Mouse (Mus musculus) activated CD4-positive, CD25-positive, alpha-beta regulatory T cell, adult 4 months (primary cell): ENCODE results near the gene Mylip. TPM values are rescaled to one million over a fixed set of nuclear protein-coding genes. Genes with fewer than 3 reads are reported as not detected.

Source experiments
- ATAC-seq: one replicate; pipeline ENCODE4 v1.8.0; 2017
- polyA plus RNA-seq, 2 experiments: library from polyadenylated mRNA; unstranded; fragments of 100-300 nt; shearing (Covaris generic); gene quantifications; one replicate each; pipeline ENCODE4 v1.2.1; 2017

Mylip gene
- polyA plus RNA-seq, 2 experiments from 2014 or later, result 15.5 to 18.3 TPM

DNA sequence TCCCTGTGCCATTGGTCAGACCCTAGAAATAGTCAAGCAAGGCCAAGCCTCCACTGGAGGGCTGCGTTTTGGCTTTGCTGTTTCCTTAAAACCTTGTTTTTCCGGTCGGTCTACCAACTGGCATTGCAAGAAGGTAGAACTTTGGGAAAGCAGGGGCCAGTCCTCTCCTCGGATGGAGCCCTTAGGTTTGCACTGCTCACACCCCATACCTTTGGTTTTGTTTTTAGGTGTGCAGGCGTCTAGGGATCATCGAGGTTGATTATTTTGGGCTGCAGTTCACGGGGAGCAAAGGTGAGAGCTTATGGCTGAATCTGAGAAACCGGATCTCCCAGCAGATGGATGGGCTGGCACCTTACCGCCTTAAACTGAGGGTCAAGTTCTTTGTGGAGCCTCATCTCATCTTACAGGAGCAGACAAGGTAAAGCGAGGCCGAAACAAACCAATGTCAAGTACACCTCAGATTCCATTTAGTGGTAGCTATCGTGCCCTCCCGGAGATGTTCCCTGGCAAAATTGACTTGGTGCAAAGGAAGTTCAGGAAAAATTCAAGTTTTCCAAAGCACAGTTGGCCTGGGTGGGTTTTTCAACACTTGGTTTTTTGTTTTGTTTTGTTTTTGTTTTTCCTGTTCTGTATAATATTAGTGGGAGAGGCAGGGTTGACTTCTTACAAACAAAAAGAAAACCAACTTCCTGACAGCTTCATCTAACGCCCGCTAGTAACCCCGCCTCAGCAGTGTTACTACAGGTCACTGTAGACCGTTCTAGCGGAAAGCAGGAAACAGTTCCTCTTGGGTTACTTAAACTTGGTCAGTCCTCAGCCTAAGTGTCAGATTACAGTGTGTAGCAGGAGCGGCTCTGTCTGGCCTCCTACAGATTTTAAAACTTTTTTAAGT lies 1.7 kb downstream of the Mylip start:
- ATAC-seq, result peak; percentile 66

DNA sequence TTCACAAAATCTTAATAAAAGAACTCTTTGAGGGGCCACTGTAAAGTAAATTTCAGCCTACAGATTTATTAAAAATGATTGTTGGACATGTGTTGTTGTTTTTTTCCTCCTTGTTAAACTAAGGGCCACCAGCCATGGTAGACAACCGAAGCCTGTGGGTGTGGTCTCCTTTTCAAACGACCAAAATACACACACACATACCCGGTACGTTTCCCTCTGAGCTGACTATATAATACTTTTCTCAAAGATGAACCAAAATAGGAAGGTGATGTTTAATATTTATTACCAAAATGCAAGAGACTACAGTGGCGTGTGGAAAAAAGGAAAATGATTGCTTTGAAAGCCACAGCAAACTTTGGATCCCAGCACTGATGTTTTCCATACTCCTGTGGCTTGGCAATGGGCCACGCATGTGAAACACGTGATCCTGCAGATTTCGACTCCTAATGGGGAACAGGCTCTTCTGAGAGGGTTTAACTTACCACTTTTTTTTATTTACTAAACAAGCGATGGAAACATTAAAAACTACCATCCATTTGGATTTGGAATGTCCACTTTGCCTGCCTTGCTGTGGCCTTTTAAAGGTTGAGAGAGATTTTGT lies 2.4 kb downstream of the Mylip start:
- no peak for ATAC-seq

DNA sequence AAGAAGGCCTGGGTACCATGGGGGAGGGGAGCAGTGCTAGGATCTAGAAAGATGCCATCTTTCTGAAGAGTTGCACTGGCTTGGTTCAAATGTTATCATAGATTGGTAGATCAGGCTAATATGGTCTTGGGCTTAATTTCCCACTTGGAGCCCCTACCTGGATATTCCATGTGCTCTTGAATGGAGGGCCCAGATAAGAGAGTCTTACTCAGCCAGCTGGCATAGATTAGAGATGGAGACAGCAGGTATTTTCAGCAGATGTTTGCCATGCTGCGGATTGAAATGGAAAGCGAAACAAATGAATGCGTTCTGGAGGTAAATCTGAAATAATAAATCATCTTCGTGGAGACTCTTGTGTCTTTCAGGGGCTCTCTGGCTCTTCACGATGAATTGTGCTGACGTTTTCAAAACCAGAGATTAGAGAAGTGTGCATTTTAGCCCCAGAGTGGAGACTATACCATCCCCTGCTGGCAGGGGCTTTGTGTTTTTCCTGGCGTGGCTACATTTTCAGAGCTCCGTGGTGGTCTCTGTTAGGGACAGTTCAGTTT lies 4.8 kb downstream of the Mylip start:
- ATAC-seq, result no peak

DNA sequence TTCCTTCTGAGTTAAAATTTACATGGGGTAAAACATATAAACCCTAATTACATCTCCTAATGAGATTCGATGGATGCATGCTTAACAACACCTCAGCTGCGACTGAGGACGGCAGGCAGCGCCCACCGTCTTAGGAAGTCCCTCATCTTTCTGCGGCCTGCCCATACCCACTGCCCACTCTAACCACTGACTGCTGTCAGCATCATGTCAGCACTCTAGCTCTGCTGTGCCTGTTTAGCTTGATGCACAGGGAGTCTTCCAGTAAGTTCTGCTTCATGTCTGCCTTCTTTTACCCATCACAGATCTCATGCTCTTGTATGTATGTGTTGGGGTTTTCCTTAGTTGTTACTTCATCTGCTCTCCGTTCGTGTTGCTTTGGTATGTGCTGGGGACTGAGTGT lies 7.2 kb downstream of the Mylip start:
- ATAC-seq, result no peak

DNA sequence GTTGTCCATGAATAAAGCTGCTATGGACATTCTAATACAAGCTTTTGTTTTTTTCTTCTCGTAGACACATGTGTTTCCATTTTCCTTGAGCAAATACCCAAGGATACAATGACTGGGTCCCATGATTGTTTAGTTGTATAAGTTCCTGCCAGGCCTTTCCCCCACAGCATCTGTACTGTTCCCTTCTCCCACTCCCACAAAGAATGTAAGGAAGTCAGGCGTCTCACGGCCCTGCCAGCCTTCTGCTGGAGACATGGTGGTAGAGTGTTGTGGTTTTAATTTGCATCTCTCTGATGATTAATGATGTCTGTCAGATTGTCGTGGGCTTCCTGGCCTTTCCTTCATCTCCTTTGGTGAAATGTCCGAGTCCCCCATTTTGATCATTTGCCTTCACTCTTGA lies 7.7 kb downstream of the Mylip start:
- ATAC-seq, result no peak

DNA sequence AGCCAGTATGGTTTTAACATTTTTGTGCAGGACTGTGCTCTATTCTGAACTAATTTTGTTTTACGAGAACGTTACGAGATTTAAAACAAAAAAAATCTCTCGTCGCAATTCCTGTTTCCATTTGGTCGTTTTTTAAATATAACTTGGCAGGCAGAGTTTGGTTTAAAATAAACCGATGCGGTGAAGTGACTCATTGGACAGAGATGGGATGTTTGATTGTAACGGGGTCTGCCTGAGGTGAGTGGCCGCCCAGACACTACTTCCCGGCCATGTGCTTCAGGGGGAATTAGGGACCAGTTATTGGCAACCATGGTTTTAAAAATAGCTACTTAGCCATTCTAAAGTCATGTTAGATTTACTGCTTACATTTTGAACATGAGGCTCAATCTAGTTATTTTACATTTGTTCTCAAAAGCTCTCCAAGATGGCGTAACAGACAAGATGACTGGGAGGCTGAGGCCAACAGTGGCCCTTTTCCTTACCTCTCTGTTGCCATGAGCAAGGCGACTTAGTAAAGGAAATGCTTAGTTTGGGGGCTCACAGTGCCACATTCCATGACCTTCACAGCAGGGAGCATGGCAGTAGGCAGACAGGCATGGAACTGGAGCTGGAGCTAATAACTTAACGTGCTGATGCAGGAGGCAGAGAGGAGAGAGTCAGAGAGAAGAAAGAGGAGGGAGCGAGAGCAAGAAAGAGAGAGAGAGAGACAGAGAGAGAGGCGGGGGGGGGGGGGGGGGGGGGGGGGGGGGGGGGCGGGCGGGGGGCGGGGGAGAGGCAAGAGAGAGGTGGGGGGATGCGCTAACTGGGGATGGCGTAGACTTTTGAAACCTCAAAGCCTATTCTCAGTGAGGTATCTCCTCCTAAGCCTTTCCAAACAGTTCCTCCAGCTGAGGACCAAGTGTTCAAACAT lies 8.6 kb downstream of the Mylip start:
- ATAC-seq, result no peak

DNA sequence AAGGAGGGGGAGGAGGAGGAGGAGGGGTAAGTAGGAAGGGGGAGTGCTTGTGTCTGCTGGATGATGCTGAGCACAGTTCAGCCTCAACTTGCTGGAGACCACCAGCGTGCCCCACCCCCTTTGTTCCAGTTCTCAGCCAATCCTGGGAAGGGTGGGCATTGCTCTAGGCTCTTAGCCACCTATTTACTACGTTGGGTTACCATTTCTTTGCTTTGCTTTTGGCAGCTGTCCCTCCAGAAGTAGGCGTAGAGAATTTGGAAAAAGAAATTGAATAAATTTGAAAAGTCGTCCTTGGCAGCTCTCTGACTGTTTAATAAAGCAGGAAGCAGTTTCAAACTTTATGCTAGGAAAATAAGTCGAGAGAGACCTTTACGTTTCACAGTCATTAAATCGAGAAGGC lies 11.2 kb downstream of the Mylip start:
- ATAC-seq, result no peak

DNA sequence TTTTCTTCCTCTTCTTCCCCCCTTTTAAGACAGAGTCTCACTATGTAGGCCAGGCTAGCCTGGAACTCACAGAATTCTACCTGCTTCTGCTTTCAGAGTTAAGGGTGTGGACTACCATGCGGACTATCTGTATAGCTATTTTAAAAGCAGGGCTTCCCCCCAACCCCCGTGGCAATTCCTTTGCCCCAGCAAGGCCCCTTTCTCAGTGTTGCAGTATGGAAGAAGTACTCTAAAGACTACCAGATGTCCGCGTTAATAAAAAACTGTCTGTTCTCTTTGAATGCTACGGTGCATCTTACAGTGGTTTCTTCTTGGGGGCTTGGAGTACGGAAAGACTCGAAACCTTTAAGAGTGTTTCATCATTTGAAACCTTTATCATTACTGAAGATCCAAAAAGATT lies 12.3 kb downstream of the Mylip start:
- no peak for ATAC-seq

DNA sequence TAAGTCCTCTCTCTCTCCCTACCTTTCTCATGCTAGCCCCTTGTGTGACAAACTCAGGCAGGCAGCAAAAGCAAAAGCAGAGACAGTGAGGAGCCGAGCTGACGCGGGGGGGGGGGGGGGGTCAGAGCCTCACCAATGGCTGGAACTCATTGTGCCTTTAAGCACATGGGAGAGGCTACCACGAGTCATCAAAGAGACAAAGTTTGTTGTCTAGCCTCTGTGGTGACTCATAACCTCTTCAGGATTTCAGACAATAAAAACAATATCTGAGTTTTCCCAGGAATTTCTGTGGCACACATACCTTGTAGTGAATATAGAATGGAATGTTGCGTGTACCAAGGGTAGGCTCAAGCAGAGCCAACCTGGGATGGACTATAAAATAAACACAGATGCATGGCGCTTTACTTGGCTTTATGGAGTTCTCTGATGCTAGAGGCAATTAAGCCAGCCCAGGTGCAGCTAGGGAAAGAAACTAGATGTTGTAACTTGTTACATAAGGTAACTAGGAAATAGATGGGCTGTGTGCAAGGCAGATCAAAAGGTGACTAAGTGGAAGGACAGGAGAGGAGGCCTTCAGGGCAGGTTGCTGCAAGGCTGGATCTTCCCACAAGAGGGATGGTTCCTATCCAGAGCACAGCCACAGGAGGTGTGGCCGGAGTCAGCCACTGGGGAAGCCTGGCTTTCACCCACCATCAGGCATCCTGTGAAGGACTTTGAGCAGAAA lies 12.9 kb downstream of the Mylip start:
- ATAC-seq, result no peak

DNA sequence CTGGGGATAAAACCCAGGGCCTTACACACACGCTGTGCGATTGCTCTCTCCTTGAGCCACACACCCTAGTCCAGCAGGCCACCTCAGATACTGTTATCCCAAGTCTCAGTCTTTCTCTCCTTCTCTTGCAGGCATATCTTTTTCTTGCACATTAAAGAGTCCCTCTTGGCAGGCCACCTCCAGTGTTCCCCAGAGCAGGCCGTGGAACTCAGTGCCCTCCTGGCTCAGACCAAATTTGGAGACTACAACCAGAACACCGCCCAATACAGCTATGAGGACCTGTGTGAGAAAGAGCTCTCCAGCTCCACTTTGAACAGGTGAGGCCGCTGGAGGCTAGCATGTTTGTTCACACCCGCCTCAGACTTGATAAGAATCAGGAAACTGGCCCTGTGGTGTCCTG lies 14.7 kb downstream of the Mylip start:
- ATAC-seq, result no peak

DNA sequence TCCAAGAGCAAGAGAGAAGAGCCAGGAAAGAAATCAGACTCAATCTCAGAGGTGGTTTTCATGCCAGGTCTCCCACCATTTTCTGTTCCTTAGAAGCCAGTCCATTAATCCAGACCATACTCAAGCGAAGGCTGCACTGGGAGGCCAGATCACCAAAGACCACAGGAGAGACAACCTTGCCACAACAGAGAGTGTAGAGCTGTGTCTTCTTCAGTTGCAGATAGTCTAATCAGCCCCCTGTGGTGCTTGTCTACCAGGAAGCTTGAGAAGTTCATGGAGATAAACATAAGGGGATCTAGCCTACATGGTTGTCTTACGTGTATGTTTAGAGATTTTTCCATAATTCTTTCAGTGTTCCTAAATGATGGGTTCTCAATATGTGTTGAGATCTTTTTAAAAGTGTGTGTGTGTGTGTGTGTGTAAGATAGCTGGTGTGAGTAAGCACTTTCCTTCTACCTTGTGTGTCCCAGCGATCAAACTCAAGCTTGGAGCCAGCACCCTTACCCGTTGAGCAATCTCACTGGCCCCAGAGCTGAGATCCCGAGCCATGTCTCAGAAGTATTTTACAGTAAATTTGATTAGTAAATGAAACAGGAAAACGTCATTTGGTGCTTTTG lies 15.8 kb downstream of the Mylip start:
- ATAC-seq, result no peak

DNA sequence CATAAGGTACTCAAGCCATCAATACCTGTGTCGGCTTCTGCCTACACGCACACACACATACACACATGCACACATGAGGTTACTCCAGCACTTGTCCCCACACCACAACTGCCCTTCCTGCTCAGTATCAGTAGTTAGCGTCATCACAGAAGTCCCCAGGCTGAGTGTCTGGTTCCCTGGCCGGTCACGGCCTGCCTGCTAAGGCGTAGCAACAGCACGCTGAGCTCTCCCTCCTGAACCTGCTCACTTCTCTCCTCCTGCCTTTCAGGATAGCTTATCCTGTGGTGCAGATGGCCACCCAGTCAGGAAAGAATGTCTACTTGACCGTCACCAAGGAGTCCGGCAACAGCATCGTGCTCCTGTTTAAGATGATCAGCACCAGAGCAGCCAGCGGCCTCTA lies 16.7 kb downstream of the Mylip start:
- ATAC-seq, result no peak

DNA sequence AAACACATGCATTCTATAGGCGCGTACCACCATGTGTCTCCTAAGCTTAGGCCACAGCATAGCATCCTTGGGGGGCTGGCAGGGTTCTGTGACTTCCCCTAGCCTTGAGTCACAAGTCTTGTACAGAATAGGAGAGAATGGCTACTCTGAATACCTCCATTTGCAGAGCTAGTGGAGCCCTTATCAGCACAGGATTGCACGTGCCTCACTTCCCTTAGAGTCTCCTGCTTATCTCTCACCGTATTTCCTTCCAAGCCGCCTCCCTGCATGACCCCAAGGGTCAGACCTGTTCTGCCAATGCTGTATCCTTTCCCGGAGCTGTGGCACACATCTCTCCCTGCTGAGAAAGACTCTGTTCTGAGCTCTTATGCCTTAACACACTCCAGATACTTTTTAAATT lies 17.2 kb downstream of the Mylip start:
- ATAC-seq, result no peak

DNA sequence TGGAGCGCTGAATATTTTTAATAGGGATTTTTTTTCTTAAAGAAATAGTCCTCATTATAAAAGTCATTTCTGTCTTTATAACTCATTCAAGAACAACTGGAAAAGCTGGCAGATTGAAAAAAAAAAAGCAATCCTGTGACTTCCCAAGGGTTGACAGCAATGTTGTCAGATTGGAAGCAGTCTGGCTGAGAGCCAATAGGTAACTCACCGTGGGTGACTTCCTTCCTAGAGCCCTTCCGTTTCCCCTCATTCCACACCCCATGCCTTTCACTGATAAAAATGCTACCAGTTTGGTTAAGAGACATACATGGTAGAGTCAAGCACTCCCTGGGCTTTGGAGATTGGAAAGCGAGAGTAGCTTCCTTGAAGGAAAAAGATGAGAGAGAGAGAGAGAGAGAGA lies 21.4 kb downstream of the Mylip start:
- ATAC-seq, result no peak

DNA sequence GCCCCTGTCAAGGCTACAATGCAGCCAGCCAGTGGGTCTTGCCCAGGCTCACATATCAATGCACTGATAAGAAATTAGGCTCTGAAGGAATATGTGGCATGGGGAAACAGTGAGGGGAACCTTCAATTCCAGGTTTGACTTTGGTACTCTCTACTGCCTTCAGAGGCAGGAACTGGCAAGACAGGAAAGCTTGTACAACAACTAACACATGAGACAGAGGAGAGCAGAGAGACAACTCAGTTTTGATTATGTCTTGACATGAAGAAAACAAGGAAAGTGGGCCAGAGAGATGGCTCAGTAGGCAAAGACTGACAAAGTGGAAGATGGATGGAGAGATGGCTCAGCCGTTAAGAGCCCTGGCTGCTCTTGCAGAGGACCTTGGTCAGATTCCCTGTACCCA lies 23.5 kb downstream of the Mylip start:
- ATAC-seq, result no peak

DNA sequence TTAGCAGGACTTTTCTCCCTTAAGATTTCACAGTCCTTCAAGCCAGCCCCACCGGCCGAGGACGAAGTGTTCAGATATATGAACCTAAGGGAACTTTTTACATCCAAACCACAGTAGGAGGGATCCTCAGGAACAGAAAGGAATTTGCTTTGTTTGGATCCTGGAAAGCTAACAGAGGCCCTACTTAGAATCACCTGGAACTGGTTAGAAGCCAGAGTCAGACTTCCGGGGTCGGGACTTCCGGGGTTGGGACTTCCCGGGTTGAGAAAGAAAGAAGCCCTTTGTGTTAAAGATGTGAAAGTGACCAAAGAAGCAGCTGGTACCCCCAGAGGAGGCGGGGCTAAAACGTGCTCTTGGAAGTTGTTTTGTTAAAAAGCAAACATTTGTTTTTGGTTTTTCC lies 24.5 kb downstream of the Mylip start:
- no peak for ATAC-seq

DNA sequence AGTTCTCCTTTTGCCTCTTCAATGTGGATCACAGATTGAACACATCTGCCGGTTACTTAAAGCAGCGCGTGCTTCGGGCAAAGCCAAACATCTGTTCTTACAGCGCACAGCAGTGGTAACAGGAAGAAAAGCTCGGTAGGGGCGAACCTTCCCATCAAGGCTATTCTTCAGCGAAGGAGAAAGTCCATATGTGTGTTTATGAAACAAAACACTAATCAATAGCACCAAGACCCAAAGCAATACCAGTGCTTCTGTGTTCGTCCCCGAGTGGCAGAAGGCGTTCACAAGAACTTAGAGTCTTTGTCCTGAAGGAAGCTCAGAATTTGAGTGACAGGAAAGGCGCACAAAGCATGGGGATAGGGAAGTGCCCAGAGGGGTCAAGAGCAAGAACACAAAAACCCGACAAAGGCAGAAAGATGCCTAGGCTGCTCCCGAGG lies 27.1 kb downstream of the Mylip start:
- no peak for ATAC-seq

DNA sequence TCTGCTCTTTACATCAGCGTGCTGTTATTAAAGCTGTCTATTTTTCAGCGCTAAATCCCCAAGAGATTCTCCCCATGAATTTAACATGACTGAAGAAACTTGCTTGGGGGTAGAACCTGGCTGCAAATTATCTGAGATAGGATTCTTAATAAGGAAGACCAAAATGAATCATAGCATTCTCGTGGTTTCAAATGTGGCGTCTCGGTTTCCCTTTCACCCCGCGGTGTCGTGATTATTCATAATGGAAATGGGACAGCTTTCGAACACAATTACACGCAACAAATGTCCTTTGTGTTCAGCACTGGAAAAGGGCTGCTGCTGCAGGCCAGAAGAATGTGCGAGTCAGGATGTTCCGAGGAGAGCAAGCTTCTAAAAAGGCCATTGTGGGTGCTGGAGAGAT lies 29.4 kb downstream of the Mylip start:
- ATAC-seq, result no peak

DNA sequence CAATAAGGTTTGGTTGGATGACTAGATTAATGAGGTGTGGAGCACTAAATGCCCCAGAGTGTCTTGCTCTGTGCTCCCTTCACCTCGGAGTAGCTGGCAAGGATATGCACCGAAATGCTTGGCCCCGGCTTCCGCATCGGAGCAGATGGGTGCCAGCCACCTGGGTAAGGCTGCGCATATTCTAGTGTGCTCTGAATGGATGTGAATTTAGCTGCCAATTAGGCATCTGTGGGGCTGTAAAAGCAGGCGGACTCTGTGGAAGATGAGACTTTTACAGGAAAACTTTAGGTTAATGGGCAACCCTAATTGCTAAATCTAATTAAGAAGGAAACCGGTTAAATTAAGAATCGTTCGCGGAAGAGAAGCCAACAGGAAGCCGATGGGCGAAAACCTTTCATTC lies 32.7 kb downstream of the Mylip start:
- ATAC-seq, result no peak

DNA sequence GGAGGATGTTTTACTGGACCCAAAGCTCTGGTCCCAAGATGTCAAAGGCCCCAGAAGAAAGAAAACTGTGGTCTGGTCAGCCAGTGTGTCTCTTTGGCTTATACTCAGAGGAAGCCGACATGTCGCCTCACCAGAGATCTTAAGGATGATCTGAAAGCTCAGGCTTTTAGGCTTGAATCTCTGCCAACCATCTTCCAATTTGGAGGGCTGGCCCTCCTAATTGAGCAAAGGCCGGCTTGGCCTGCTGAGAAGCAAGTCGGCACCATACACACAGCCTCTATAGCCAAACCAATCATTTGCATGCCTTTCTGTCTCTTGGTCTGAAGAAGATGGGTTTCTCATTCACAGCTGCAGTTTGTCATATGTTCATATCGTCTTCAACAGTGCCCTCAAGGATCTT lies 33.2 kb downstream of the Mylip start:
- no peak for ATAC-seq

DNA sequence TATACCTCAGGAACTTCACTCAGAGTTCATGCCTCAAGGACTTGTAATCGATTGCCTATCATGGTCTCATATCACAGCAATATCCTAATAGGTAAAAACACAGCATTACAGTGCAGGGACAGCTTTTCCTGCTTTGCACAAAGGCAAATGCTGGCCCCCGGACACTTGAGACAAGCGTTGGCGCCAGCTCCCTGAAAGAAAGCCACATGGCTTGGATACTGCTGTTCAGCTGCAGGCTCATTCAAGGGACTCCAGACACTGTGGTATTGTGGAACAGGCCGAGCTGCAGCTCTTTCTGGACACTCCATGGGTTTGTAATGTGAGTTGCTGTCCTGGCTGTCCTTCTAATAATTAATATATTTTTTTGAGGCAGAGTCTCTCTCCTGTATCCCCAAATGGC lies 34.4 kb downstream of the Mylip start:
- no peak for ATAC-seq

DNA sequence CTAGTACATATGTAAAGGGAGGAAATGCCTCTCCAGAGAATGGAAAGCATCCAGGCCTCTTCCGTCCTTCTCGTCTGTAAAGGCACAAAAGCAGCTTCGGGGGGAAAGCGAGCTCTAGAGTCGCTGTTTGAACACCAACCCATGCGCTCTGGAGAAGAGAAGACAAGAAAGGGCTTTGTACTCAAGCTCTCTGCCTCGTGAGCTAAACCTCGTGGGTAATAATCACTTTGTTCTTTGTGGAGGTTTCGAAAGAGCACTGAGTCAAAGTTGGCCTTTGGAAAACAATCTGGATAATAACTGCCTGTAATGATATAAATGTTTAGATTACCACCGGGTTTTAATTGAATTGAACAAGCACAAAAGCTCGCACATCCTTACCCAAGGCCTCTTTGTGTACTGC lies 39.7 kb downstream of the Mylip start:
- no peak for ATAC-seq
